Mouse (Mus musculus) limb, embryonic 13.5 days (tissue): ENCODE results near the gene Ctdsp2. TPM values are rescaled to one million over a fixed set of nuclear protein-coding genes. Genes with fewer than 3 reads are reported as not detected.

Experiments used
- ATAC-seq: fragments of 200-750 bp; cut with Nextera tagmentation; 2 replicates; pipeline ENCODE4 v1.8.0; 2017; ENCODE audit warnings: low read depth, moderate number of reproducible peaks, moderate TSS enrichment; ENCODE audit not compliant: low FRiP score
- H3K27ac ChIP-seq: fragments of 300-500 bp; sonication (generic); 2 replicates; pipeline ENCODE4 v1.5.1; 2015; ENCODE audit warnings: inconsistent platforms, mild to moderate bottlenecking, moderate library complexity
- H3K27me3 ChIP-seq: fragments of 300-500 bp; sonication (generic); 2 replicates; pipeline ENCODE4 v1.6.1; 2015; ENCODE audit warnings: mild to moderate bottlenecking, inconsistent platforms
- H3K36me3 ChIP-seq: fragments of 300-500 bp; sonication (generic); 2 replicates; pipeline ENCODE4 v1.6.1; 2015; ENCODE audit warnings: inconsistent platforms, mild to moderate bottlenecking, moderate library complexity
- H3K4me1 ChIP-seq: fragments of 300-500 bp; sonication (generic); 2 replicates; pipeline ENCODE4 v1.6.1; 2015; ENCODE audit warnings: inconsistent platforms
- H3K4me2 ChIP-seq: fragments of 300-500 bp; sonication (generic); replicated peaks from 2 replicates; pipeline ENCODE4 v1.6.1; 2015; ENCODE audit warnings: inconsistent platforms, mild to moderate bottlenecking, moderate library complexity
- H3K4me3 ChIP-seq: fragments of 300-500 bp; sonication (generic); 2 replicates; pipeline ENCODE4 v1.5.1; 2015; ENCODE audit warnings: moderate library complexity, mild to moderate bottlenecking, inconsistent platforms
- H3K9ac ChIP-seq: fragments of 300-500 bp; sonication (generic); 2 replicates; pipeline ENCODE4 v1.6.1; 2015; ENCODE audit warnings: mild to moderate bottlenecking, inconsistent platforms
- H3K9me3 ChIP-seq: fragments of 300-500 bp; sonication (generic); 2 replicates; pipeline ENCODE4 v1.6.1; 2016; ENCODE audit warnings: inconsistent platforms
- WGBS: fragments of 180-500 bp; shearing (Covaris S2); methylation state at CpG from one replicate; pipeline ENCODE4 v1.1.7; 2015; 5-methylcytosine and 5-hydroxymethylcytosine counted together
- polyA plus RNA-seq: library from polyadenylated mRNA; unstranded; fragments of >200 nt; fragmentation: Nextera tagmentation; extraction: Ambion mirVana; gene quantifications from 2 replicates; pipeline ENCODE4 v1.2.1, GENCODE M21; 2015

The Ctdsp2 gene
- polyA plus RNA-seq, 1 experiment from 2014 or later: 78.9 TPM

GRCm38 (mm10) chr10:127000529-127000928 is 22.0 kb downstream of the Ctdsp2 start, which contains the start of gene Avil:
Avil (plus strand) TSS chr10:127000709.
- no peaks in the 10 kb centered on the region for H3K9me3 ChIP-seq
- H3K27me3 ChIP-seq: no peaks in the 10 kb centered on the region
- no peak within 1 kb of the TSS for H3K9ac ChIP-seq
- H3K27ac ChIP-seq: no peak within 1 kb of the TSS
- H3K4me2 ChIP-seq: no peak within 1 kb of the TSS
- no peak within 1 kb of the TSS for H3K4me3 ChIP-seq
- H3K36me3 ChIP-seq: peaks cover 44% of the 10 kb centered on the region
- 88% methylated on average over 5 of the region's 5 CpGs for WGBS
- ATAC-seq: no peak
- H3K4me1 ChIP-seq: no peaks in the 10 kb centered on the region

GRCm38 (mm10) chr10:127001297-127001696 is 22.8 kb downstream of the Ctdsp2 start:
- no peak overlapping the region for H3K4me2 ChIP-seq
- no peaks in the 10 kb centered on the region for H3K9me3 ChIP-seq
- no peak overlapping the region for H3K4me3 ChIP-seq
- WGBS: 84% methylated on average over 9 of the region's 9 CpGs
- no peaks in the 10 kb centered on the region for H3K4me1 ChIP-seq
- no peaks in the 10 kb centered on the region for H3K27me3 ChIP-seq
- H3K36me3 ChIP-seq: peaks cover 37% of the 10 kb centered on the region
- H3K9ac ChIP-seq: no peak overlapping the region
- no peak overlapping the region for H3K27ac ChIP-seq
- ATAC-seq: no peak

GRCm38 (mm10) chr10:127002056-127002455 is 23.5 kb downstream of the Ctdsp2 start:
- no peak overlapping the region for H3K27ac ChIP-seq
- ATAC-seq: no peak
- H3K4me2 ChIP-seq: no peak overlapping the region
- no peaks in the 10 kb centered on the region for H3K4me1 ChIP-seq
- WGBS: 88% methylated on average over 1 of the region's 1 CpGs
- no peaks in the 10 kb centered on the region for H3K9me3 ChIP-seq
- peaks cover 36% of the 10 kb centered on the region for H3K36me3 ChIP-seq
- no peaks in the 10 kb centered on the region for H3K27me3 ChIP-seq
- no peak overlapping the region for H3K9ac ChIP-seq
- no peak overlapping the region for H3K4me3 ChIP-seq

- peaks cover 30% of the 10 kb centered on the region for H3K36me3 ChIP-seq
- H3K27ac ChIP-seq: no peak overlapping the region
- no peaks in the 10 kb centered on the region for H3K27me3 ChIP-seq
- H3K9ac ChIP-seq: no peak overlapping the region
- H3K9me3 ChIP-seq: no peaks in the 10 kb centered on the region
- H3K4me2 ChIP-seq: no peak overlapping the region
- no peaks in the 10 kb centered on the region for H3K4me1 ChIP-seq
- H3K4me3 ChIP-seq: no peak overlapping the region
- ATAC-seq: no peak
- 90% methylated on average over 5 of the region's 5 CpGs for WGBS
Measured at GRCm38 (mm10) chr10:127002765-127003164, 24.2 kb downstream of the Ctdsp2 start.

- Histone ChIP-seq H3K4me1 (no peaks in the 10 kb centered on the region), H3K4me3 (no peak overlapping the region), H3K27me3 (no peaks in the 10 kb centered on the region), H3K27ac (no peak overlapping the region), H3K9me3 (no peaks in the 10 kb centered on the region), H3K36me3 (peaks cover 24% of the 10 kb centered on the region), H3K4me2 (no peak overlapping the region), H3K9ac (no peak overlapping the region)
- 84% methylated on average over 8 of the region's 8 CpGs for WGBS
- no peak for ATAC-seq
Measured at GRCm38 (mm10) chr10:127003334-127003733, 24.8 kb downstream of the Ctdsp2 start.

GRCm38 (mm10) chr10:127003806-127004205 is 25.3 kb downstream of the Ctdsp2 start:
- H3K36me3 ChIP-seq: peaks cover 19% of the 10 kb centered on the region
- no peaks in the 10 kb centered on the region for H3K4me1 ChIP-seq
- no peaks in the 10 kb centered on the region for H3K9me3 ChIP-seq
- no peak overlapping the region for H3K9ac ChIP-seq
- no peak for ATAC-seq
- no peaks in the 10 kb centered on the region for H3K27me3 ChIP-seq
- H3K4me2 ChIP-seq: no peak overlapping the region
- H3K27ac ChIP-seq: no peak overlapping the region
- WGBS: 89% methylated on average over 7 of the region's 7 CpGs
- no peak overlapping the region for H3K4me3 ChIP-seq

GRCm38 (mm10) chr10:127016488-127016887 is 38.0 kb downstream of the Ctdsp2 start:
- Histone ChIP-seq H3K27me3 (no peaks in the 10 kb centered on the region), H3K9ac (no peak overlapping the region), H3K4me3 (no peak overlapping the region), H3K4me1 (peaks cover 21% of the 10 kb centered on the region), H3K27ac (no peak overlapping the region; the same call in 1 of the 2 replicates), H3K9me3 (no peaks in the 10 kb centered on the region), H3K4me2 (peak overlapping the region; percentile 2; the same call in 1 of the 2 replicates), H3K36me3 (no peaks in the 10 kb centered on the region)
- peak; percentile 72; the same call in 1 of the 2 replicates for ATAC-seq
- WGBS: 45% methylated on average over 5 of the region's 5 CpGs

- H3K4me2 ChIP-seq: peak overlapping the region; percentile 2; the same call in 1 of the 2 replicates
- H3K9ac ChIP-seq: no peak overlapping the region
- peak; percentile 68; the same call in 1 of the 2 replicates for ATAC-seq
- no peak overlapping the region for H3K4me3 ChIP-seq
- peaks cover 21% of the 10 kb centered on the region for H3K4me1 ChIP-seq
- peaks cover 5% of the 10 kb centered on the region for H3K36me3 ChIP-seq
- no peaks in the 10 kb centered on the region for H3K27me3 ChIP-seq
- 19% methylated on average over 2 of the region's 2 CpGs for WGBS
- H3K9me3 ChIP-seq: no peaks in the 10 kb centered on the region
- peak overlapping the region; percentile 10; the same call in 1 of the 2 replicates for H3K27ac ChIP-seq
Measured at GRCm38 (mm10) chr10:127017071-127017470, 38.6 kb downstream of the Ctdsp2 start.

- Histone ChIP-seq H3K27ac (no peak overlapping the region), H3K4me1 (peaks cover 21% of the 10 kb centered on the region), H3K36me3 (peaks cover 17% of the 10 kb centered on the region), H3K9me3 (no peaks in the 10 kb centered on the region), H3K27me3 (no peaks in the 10 kb centered on the region), H3K9ac (no peak overlapping the region), H3K4me2 (no peak overlapping the region), H3K4me3 (no peak overlapping the region)
- ATAC-seq: no peak
- WGBS: 63% methylated on average over 16 of the region's 16 CpGs
Measured at GRCm38 (mm10) chr10:127018422-127018821, 39.9 kb downstream of the Ctdsp2 start.

GRCm38 (mm10) chr10:127030336-127031296 is 52.1 kb downstream of the Ctdsp2 start, which contains the start of gene Tsfm:
Tsfm (minus strand) TSS chr10:127030840.
- peaks cover 39% of the 10 kb centered on the region for H3K36me3 ChIP-seq
- peak; percentile 80 for ATAC-seq
- peak within 1 kb of the TSS; percentile 87 for H3K4me2 ChIP-seq
- H3K9ac ChIP-seq: peak within 1 kb of the TSS; percentile 94
- no peaks in the 10 kb centered on the region for H3K9me3 ChIP-seq
- peak within 1 kb of the TSS; percentile 75 for H3K27ac ChIP-seq
- H3K4me3 ChIP-seq: peak within 1 kb of the TSS; percentile 92
- H3K4me1 ChIP-seq: peaks cover 8% of the 10 kb centered on the region
- 5% methylated on average over 55 of the region's 56 CpGs for WGBS
- H3K27me3 ChIP-seq: no peaks in the 10 kb centered on the region

- WGBS: 77% methylated on average over 8 of the region's 8 CpGs
- no peak overlapping the region for H3K4me2 ChIP-seq
Measured at GRCm38 (mm10) chr10:127033301-127033741, 54.8 kb downstream of the Ctdsp2 start.

GRCm38 (mm10) chr10:127036273-127036672 is 57.8 kb downstream of the Ctdsp2 start:
- no peaks in the 10 kb centered on the region for H3K36me3 ChIP-seq
- no peaks in the 10 kb centered on the region for H3K9me3 ChIP-seq
- no peak for ATAC-seq
- no peak overlapping the region for H3K4me3 ChIP-seq
- peaks cover 7% of the 10 kb centered on the region for H3K4me1 ChIP-seq
- no peak overlapping the region for H3K27ac ChIP-seq
- peaks cover 11% of the 10 kb centered on the region for H3K27me3 ChIP-seq
- 82% methylated on average over 12 of the region's 12 CpGs for WGBS
- no peak overlapping the region for H3K4me2 ChIP-seq
- H3K9ac ChIP-seq: no peak overlapping the region

More at GRCm38 (mm10) chr10:127033301-127033741, 54.8 kb downstream of the Ctdsp2 start:
- no peak overlapping the region for H3K4me3 ChIP-seq
- peaks cover 12% of the 10 kb centered on the region for H3K36me3 ChIP-seq
- no peak overlapping the region for H3K9ac ChIP-seq
- no peaks in the 10 kb centered on the region for H3K9me3 ChIP-seq
- peaks cover 8% of the 10 kb centered on the region for H3K4me1 ChIP-seq
- H3K27ac ChIP-seq: no peak overlapping the region
- H3K27me3 ChIP-seq: no peaks in the 10 kb centered on the region
- no peak for ATAC-seq
